Mouse (Mus musculus) urinary bladder, postnatal 10 days (tissue): Measurements from ENCODE around the gene Dgkz.
A peak's percentile ranks its signal among the peaks of the same experiment; 100 is the strongest.

ENCODE experiments used
- DNase-seq: peaks from one replicate; pipeline ENCODE4 v3.0.0; 2022; ENCODE audit warnings: low spot score

Gene Dgkz

DNA sequence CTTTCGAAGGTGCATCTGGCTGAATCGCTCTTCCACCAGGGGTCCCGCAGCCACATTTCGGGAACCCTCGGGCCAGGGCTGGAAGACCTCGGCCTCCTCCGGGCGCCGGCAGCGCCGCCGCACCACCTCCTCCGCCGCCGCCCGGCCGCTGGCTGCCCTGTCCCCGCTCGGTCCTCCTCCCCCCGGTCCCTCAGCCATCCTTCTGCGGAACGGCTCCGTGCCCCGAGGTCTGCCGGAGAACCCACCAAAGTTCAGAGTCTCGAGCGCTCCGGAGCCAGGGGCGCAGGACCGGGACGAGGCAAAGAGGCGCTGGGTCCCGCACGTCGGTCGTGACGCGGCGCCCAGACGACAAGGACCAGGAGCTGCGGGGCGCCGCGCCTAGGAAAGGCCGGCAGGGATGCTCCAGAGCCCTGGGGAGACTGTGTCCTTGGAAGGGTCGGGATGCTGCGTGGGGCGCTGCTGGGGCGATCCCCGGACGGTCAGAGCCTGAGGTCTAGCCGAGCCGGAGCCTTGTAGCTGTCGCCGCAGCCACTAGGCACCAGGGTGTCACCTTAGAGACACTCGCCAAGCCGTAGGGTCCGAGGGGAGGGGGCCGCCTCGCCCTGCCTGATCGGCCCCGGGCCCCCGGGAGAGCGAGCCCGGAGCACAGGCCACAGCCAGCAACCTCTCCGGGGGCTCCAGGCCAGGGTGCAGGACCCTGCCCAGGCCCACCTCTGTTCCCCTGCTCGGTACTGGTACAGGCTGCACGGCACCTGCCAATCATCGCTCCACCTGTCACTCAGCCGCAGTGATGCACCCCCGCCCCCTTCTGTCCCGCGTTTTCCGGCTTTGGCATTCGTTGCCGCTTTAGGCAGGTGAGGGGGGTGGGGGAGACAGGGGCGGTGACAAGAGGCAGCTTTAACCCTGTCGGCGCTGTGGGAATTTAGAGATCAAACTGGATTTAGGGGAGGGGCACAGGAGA, at the start of gene Dgkz:
Gene Dgkz, minus strand, starts transcription at position 284 of the 961 bp plus-strand sequence.
- DNase-seq: no peak

DNA sequence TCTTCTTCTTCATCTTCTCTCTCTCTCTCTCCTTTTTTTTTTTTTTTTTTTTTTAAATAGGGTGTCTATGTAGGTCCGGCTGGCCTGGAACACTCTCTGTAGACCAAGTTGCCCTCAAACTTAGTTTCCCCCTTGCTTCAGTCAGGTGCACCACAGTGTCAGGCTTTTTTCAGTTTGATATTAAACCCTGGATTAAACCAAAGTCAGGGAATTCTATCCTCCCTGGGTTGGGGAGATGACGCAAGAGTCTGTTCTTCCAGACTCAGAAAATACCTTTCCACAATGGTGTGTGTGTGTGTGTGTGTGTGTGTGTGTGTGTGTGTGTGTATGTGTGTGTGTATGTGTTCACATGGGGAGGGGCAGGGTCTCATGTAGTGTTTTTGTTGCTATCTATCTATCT, 49.5 kb upstream of the Dgkz start:
- DNase-seq: no peak

DNA sequence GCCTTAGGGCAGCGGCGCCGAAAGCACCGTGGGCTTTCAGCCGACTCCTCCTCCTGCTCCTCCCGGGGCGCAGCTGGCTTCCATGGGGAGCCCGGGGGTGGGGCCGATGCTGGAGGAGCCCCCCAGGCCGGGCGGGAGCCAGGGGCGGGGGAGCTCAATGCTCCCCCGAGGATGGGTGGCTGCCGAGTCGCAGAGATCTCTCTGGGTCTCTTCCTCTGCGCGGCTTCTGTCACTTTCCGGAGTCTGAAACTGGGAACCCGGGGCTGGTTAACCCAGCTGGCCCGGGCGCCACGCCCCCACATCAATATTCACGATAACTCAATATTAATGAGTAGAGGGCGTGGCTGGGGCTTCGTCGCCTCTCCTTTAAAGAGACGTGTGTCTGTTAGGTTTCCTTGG, 48.6 kb upstream of the Dgkz start, which contains the start of gene Creb3l1:
Gene Creb3l1, minus strand, starts transcription at position 229 of the 399 bp plus-strand sequence.
- no peak for DNase-seq

DNA sequence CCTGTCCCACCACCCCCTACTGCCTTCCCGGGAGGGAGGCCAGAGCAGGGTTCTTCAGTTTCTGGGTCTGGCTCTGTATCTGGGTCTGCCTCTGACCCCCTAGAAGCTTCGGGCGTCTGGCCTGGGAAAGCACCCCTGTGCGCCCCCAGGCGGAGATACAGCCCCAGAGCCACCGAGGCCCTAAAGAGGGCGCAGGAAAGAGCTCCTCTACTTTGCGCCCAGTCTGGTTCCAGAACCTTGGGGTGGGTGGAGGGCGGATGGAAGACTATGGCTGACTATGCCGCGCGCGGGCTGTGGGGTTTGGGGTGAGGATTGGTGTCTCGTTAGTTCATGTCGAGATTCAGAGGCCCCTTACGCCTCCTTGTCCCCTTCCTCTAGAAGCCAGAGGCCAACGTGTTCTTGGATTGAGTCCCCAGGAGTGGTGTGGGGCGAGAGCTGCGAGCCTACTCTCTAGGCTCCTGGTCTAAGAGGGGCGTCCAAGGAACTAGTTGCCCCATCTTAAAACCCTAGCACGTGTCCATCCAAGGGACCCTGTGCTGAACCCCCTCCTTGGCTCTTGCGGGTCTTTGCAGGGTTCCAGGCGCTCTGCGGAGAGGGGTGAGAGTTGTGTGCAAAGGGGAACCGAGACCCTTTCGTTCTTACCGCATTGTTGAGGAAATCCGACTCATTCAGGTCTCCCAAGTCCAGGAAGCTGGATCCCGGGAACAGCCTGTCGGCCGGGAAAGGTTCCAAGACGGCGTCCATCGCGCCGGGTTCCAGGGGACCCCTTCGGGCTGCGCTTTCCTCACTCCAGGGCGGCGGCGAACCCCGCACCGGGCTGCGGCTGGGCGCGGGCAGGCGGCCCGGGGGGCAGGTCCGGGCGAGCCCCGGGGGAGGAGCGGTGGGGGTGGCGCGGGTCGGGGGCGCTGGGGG, 48.0 kb upstream of the Dgkz start:
- no peak for DNase-seq

DNA sequence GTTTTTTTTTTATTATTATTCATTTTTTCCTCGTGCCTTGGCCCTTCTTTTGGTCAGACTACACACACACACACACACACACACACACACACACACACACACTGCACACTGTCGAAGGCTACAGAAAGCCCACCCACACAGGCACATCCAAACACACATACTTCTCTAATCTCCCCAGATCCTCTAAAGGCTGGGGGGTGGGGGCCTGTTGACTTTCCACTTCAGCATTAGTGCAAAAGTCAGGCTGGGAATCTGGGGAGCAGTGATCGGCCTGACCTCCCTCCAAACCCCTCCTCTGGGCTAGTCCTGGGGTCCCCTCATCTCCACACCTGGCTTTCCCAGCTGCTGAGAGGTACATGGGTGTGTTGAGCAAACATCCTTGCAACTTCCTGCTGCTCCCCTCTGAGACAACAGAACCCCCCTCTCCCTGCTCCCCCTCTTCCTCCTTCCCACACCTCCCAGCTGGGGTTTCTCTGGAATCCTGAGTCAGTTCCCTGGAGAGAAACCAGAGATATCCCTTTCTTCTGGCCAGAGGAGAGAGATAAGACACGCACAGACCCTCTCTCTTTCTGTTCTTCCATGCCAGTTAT, 45.1 kb upstream of the Dgkz start:
- no peak for DNase-seq

DNA sequence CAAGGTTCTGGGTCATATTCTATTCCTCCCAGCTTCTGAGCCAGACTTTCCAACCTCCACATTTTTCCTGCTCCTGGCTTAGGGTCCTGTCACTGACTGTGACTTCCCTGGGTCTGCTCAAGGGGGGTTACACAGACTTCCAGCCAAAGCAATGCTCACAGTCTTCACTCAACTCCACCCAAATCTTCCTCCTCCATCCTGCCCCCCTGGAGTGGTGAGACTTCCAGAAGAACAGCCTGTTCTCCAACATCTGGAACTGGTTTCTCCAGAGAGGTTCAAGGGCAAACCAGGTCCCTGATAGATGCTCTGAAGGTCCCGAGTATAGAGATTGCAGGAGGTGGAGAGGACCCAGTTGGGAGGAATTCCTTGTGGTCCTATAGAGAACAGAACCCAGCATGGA, 41.8 kb upstream of the Dgkz start:
- no peak for DNase-seq

DNA sequence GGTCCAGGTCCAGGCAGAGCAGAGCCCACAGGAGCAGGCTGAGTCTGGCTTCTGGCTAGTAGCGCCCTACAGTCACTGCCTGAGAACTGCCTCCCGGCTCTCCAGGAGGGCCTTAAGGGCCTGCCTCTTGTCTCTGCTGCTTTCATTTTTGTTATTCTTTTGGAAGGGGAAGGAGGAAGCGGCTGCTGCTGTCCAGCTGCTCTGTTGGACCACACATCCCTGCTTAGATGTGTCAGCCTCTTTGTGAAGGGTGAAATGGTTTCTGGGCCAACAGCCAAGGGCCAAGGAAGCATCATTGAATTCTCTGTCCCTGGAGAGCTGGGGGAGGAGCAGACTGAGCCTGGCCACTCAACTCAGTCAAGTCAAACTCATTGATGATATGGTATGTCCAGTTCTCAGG, 41.3 kb upstream of the Dgkz start:
- DNase-seq: no peak

DNA sequence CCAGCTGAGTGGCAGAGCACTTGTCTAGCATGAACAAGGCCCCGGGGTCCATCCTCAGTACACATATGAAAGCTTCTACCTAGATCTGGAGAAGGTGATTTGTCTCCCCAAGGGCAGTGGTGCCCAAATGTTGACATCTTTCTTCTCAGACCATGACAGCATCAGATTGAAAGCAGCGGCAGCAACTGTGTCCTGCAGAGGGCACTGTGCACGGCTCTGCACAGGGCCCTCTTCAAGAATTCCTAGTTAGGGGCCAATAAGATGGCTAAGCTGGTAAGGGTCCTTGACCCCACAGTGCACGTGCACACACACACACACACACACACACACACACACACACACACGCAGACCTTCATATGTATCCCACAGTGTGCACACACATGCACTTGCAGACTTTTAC, 39.2 kb upstream of the Dgkz start:
- no peak for DNase-seq

DNA sequence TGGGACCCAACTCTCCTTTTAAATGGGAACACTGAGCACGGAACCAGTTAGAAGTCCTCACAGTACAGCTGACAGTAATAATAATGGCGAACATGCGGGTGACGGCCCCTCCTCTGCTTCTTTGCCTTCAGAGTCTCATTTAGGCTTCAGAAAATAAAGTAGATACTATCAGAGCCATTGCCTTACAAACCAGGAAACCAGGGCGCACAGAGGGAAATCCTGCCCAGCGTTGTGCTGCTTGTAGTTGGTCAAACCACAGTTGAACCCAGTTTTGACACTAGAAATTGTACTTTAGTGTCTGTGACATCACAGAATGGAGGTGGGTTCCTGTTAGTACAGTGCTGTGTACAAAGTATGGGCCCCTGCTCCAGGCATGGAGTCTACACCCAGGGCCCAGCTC, 38.6 kb upstream of the Dgkz start:
- no peak for DNase-seq

DNA sequence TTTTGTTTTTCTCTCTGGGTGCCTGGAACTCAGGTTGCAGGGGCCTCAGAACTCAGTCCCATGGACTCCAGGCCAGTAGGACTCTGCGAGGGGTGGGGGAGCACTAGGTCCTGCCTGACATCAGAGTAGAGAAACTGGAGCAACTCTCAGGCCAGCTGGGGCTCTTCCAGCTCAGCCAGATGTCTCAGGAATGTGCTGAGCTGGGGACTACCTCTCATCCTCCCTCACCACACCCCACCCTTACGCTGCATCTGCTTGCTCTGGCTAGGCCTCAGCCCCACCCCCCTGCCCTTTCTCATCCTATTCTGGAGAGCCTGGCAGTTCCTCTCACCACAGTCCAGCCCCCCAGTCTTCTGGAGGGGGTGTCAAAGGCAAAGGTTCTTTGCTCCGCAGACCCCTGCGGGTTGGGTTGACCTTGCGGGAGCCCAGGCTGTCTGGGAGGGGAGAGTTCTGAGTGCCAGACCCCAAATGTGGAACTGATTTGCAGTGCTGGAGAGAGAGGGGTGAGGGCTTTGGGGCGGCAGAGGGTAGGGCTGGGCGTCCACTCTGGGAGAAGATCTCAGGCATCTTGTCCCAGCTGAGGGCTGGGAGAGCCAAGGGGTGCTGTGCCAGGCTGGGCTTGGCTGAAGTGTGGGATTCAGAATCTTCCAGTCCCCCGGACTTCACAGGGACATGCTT, 37.2 kb upstream of the Dgkz start:
- no peak for DNase-seq

DNA sequence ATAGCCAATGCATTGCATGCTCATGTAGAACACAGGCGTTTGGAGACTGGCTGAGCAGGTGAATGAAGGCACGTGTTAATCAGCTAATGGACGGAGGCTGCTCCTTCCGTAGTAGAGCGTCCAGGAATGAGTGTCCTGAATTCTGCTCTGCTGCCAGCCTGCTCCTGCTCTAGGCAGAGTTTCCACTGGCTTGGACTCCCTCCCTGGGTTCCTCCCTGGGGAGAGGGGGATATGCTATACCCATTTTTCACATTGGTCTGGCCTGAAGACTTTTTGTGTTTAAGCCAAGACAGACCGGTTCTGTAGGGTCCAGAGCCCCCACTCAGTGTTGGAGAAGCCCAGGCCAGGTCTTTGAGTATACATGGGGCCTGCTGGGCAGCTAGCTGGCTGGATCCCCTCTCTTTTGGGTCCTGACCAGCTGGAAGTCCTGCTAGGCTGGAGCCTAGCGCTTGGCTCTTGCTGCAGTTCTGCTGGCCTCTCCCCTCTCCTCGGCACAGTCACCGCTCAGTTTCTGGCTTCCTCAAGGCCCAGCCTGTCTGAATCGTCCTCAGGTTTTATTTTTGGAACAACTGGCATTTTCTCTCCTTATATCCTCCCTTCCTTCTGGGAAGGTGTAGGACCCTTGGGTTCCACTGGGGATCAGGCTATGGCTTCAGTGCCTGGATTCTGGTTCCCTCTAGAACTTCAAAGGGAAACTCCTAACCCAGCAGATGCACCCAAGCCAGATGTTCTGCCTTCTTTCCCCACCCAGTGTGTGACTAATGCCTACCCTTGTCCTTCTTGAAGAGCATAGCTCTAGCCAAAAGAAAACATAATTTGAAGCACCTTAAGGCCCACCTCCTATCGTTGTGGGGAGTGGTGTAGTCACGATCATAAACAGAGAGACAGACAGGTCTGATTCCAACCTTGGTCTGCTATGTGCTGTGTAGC, 36.0 kb upstream of the Dgkz start:
- DNase-seq: no peak

DNA sequence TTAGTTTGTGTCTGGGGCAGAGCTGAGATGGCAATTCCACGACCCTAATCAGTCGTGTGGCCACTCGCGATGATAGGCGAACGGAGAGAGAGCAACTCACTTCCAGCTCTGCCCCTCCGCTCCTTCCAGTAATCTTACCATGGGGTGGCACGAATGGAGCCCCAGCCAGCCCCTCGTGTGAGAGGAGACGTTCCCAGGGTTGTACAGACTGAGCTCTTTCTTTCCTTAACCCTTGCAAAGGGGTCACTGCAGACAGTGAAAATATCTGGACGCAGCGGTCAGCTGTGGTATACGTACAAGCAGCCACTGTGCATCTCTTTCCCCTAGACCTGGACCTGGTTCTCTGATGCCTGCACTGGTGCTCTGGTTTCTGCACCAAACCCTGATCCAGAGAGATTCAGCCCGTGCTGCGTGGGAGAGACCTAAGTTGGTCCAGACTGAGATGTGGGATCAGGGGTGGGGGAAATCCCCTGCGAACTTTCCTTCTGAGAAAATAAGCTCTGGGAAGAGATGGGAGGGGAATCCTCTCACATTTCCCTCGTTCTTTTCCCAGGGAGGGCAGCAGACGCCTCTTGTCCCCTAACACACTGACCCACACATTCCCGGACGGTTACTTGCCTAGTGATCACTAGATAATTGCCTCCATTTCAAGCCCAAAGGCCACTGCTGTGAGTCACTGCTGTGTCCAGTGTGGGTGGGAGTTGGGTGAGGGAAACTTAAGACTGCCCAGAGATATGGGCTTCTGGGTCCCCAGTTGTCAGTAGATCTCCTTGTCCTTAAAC, 33.1 kb upstream of the Dgkz start:
- no peak for DNase-seq

DNA sequence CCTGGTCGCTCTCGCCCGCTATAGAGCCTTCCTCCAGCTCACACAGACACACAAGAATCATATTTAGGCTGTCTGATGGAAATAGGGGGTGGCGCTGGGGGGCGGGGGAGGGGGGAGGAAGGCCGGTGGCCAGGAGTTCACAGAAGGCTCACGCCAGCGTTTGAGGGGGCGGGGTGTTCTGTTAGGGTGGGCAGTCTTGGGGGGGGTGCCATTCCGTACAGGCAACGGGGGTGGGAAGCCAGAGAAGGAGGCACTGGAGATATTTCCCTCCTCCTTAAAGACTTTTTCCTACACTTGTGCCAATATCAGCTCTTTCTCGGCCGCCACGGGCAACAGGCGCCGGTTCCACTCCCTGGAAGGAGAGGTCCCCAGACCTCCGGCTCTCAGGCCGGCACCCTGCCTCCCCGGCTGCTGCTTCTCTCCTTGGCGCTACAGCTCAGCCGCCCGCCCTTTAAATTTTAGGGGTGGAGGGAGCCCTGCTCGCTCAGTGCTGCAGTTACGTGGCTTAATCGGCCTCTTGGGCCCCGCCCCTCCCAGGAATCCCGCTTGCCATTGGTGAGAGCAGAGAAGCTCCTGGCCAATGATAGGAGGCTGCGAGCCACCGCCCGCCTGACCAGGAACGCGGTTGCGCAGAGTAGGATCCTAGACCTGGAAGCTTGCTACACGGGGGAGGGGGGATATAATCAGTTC, 32.4 kb upstream of the Dgkz start:
- DNase-seq: peak; percentile 83

DNA sequence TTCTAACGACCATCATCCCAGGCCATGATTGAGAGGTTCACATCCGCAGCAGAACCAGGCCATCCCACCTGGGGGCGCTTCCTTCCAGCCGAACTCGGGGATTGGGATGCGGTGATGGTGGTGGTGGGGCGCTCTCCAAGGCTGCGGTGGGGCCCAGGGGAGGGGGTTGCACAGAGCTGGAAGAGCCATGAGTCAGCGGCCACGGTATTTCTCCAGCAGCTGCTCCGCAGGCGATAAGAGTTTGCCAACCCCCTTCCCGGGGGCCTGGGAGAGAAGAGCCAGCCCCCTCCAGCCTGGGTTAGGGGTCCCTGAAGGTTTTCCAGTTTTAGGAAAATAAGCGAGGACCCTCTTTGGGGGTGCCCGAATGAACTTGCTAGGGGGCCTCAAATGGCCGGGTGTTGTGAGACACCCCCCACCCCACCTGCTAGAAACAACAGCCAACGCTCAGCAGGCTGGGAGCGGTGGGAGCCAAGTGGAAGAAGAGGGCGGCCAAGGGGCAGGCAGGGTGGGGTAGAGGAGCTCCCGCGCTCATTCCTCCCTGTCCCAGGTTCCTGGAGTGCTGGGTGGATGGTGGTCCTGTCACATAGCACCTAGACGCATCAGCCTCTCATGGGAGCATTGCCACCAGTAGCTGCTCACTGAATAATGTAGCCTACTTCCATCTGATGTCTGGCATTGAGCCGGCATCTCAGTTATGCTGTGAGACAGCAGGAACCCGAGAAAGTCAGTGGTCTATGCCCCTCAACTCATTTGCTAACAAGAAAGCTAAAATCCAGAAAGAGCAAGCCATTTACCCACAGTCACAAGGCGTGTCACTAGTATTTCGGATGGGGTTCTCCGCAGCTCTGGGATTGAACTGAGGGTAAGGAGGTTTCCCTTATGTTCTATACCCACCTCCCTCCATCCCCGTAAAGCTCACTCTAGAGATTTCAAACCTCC, 31.6 kb upstream of the Dgkz start:
- no peak for DNase-seq

DNA sequence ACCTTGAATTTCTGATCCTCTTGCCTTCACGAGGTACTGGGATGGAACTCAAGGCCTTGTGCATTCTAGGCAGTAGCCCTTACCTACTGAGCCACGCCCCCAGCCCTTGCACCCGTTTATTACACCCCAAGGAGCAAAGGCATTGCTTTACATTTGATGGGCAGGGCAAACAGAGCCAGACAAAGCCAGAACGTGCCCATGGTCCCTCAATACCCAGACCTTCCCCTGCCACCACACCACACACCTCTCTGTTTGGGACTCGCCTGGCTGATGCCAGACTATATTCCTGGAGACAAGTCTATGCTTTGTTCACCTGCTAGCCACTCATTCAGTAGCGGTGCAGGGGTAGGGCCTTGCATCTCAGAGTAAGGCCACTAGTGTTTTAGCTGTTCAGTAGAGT, 30.8 kb upstream of the Dgkz start:
- DNase-seq: no peak

DNA sequence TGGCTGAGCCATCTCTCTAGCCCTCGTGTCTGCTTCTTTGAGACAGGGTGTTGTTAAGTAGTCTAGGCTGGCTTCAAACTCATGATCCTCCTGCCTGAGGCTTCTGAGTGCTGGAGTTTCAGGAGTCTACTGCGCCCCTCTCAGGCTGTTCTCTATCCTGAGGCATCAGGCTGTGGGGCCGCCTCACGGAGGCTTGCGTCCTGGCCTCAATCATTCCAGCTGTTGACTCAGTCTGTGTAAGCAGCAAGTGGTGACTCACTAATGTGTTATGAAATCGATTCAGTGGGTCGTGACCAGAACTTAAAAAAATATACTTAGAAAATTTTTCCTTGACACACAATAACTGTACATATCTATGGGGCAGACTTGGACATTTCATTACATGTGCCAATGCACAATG, 29.0 kb upstream of the Dgkz start:
- no peak for DNase-seq

DNA sequence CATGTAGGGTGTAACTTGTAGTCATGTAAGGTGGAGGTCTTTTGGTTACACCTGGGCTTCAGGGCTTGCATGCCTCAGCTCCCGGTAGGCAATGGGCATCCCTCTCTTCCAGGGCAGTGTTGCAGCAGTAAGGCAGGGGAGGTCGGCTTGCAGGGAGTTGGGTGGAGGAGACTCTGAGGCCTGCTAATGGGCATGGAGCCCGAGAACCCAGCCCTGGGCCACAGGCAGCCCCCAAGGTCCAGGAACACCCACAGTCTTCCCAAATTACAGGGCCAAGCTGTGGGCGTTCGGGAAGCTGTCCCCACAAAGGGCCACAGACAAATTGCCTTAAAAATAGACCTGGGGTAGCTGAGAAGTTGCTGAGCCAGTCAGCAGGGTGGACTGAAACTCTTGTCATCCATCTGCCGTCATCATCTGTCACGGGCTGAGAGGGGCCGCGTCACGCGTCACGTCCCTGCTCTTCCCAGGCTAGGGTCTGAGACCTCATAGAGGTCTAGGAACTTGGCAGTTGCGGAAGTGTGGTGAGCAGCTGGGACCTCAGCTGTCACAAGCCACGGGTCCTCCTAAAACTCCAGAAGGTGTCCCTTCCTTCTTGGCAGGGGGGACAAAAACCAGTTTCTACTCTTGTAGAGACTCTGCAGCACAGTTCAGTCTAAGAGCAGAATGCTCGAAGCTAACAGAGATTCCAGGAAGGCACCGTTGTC, 22.4 kb upstream of the Dgkz start:
- no peak for DNase-seq

DNA sequence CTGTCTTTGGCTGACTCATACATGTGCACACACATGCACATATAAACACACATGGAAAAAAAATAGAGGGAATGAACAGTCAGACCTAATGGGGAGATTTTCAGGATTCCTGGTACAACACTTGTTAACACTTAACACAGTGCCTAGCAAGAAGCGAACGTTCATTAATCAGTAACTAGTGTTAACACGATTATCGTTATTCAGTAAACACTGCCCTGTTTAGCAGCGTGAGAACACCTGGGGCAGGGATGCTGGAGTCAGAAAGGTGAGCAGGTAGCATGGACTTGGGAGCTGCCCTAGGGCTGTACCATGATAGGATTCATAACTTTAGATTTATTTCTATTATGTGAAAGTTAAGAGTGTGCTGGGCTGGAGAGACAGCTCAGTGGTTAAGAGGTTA, 20.3 kb upstream of the Dgkz start:
- DNase-seq: no peak
